Mouse (Mus musculus): Measurements from ENCODE around the gene Kat14. TPM values are rescaled to one million over a fixed set of nuclear protein-coding genes. Genes with fewer than 3 reads are reported as not detected.

The Kat14 gene
- total and polyA plus RNA-seq, 3 experiments, result 25.9 to 52.9 TPM; not detected in 1

DNA sequence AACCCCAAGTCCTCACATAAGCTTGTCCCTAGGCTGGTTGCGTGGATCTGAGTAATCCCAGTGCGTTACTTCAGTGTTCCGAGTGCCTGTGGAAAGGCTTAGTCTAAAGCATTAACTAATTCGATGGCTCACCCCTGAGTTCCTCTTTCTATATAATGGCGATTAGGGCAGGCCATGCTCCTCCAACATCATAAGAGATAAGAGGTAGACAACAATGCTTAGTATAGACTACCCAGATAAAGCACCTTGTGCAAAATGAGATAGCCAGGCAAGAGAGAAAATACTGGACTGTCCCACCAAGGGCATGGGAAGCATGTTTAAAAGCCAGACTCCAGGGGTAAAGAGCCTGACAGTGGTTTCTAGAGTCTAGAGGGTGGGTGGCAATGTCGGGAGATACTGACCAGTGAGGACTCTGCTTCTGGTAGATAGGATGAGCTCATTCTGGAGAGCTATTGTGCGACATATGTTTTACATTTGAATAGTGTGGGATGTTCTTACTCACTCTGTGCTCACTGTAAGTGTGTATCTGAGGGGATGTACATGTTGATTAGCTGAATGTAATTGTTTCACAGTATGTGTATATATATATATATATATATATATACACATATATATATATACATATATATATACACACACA lies 77.7 kb downstream of the Kat14 start:
- Histone ChIP-seq H3K36me3 (ENCODE audit: control insufficient read depth in 1 of 2, insufficient read depth in 2 of 2, low read length in 2 of 2) (peaks cover 0 to 2% of the 10 kb centered on the region in 2 experiments; a peak in 1 of 4 replicates), H3K4me1 (ENCODE audit: control insufficient read depth in 1 of 2, insufficient read depth in 2 of 2, low read length in 2 of 2) (peaks cover 0 to 2% of the 10 kb centered on the region in 2 experiments; a peak in 1 of 4 replicates), H3K79me2 (ENCODE audit: control insufficient read depth, insufficient read depth, low read length, poor library complexity) (no peaks in the 10 kb centered on the region), H3K27me3 (ENCODE audit: control insufficient read depth in 1 of 2, insufficient read depth in 2 of 2, low read length in 2 of 2) (peaks cover 0 to 1% of the 10 kb centered on the region in 2 experiments; a peak in 1 of 4 replicates), H3K9ac (ENCODE audit: control insufficient read depth, low read depth, low read length, poor library complexity, severe bottlenecking) (no peak overlapping the region), H3K27ac (ENCODE audit: control insufficient read depth, low read depth, low read length) (no peak overlapping the region), H3K4me3 (ENCODE audit: control insufficient read depth in 1 of 2, insufficient read depth in 1 of 2, low read depth in 2 of 2, low read length in 2 of 2) (no peak overlapping the region), H3K9me3 (replicated peaks; ENCODE audit: insufficient read depth, low read length) (no peaks in the 10 kb centered on the region)
- peak; percentile 11 for DNase-seq (ENCODE audit: low read depth, low spot score)
- TF ChIP-seq TCF12 (IDR thresholded peaks at IDR 0.05; ENCODE audit: low read depth, low read length) (peak; percentile 41; the same call in 1 of the 2 replicates), CHD1 (IDR thresholded peaks at IDR 0.05; ENCODE audit: low read depth, low read length) (no peak)

GRCm38 (mm10) chr2:144450378-144450777 lies 81.6 kb downstream of the Kat14 start:
- H3K9ac ChIP-seq (ENCODE audit: control insufficient read depth, low read depth, low read length, poor library complexity, severe bottlenecking), result no peak overlapping the region
- DNase-seq (ENCODE audit: low read depth, low spot score), result peak; percentile 64
- no peaks in the 10 kb centered on the region for H3K9me3 ChIP-seq (replicated peaks; ENCODE audit: insufficient read depth, low read length)
- peaks cover 0 to 2% of the 10 kb centered on the region in 2 experiments; a peak in 1 of 4 replicates for H3K36me3 ChIP-seq (ENCODE audit: control insufficient read depth in 1 of 2, insufficient read depth in 2 of 2, low read length in 2 of 2)
- peaks cover 0 to 2% of the 10 kb centered on the region in 2 experiments; a peak in 1 of 4 replicates for H3K27me3 ChIP-seq (ENCODE audit: control insufficient read depth in 1 of 2, insufficient read depth in 2 of 2, low read length in 2 of 2)
- H3K4me1 ChIP-seq (ENCODE audit: control insufficient read depth in 1 of 2, insufficient read depth in 2 of 2, low read length in 2 of 2), result peaks cover 0 to 2% of the 10 kb centered on the region in 2 experiments; a peak in 1 of 4 replicates
- no peak overlapping the region for H3K27ac ChIP-seq (ENCODE audit: control insufficient read depth, low read depth, low read length)
- H3K79me2 ChIP-seq (ENCODE audit: control insufficient read depth, insufficient read depth, low read length, poor library complexity), result no peaks in the 10 kb centered on the region
- no peak overlapping the region for H3K4me3 ChIP-seq (ENCODE audit: control insufficient read depth in 1 of 2, insufficient read depth in 1 of 2, low read depth in 2 of 2, low read length in 2 of 2)
- TF ChIP-seq GATA1 (IDR thresholded peaks at IDR 0.05; ENCODE audit: low read depth, low read length) (no peak), POLR2A (IDR thresholded peaks at IDR 0.05; ENCODE audit: control insufficient read depth in 1 of 2, insufficient read depth in 1 of 2, low read depth in 1 of 2, low read length in 2 of 2, poor library complexity in 1 of 2) (no peak), ZNF384 (IDR thresholded peaks at IDR 0.05; ENCODE audit: low read depth, low read length) (no peak), BHLHE40 (IDR thresholded peaks at IDR 0.05; ENCODE audit: borderline replicate concordance, low read depth, low read length) (no peak), RAD21 (IDR thresholded peaks at IDR 0.05; ENCODE audit: low read depth, low read length) (no peak), MXI1 (IDR thresholded peaks at IDR 0.05; ENCODE audit: low read depth, low read length) (no peak), EP300 (IDR thresholded peaks at IDR 0.05; ENCODE audit: low read depth in 1 of 2, low read length in 2 of 2) (peak; percentile 11 to 19; a peak in 1 of 4 replicates), MAX (IDR thresholded peaks at IDR 0.05; ENCODE audit: low read length) (peak; percentile 30; the same call in 1 of the 2 replicates), RCOR1 (IDR thresholded peaks at IDR 0.05; ENCODE audit: low read depth, low read length) (no peak), NELFE (IDR thresholded peaks at IDR 0.05; ENCODE audit: low read depth, low read length) (no peak), MEF2A (IDR thresholded peaks at IDR 0.05; ENCODE audit: extremely low read depth, insufficient replicate concordance, low read depth, low read length, poor library complexity, severe bottlenecking) (no peak), ELF1 (IDR thresholded peaks at IDR 0.05; ENCODE audit: low read depth, low read length) (no peak), MAZ (IDR thresholded peaks at IDR 0.05; ENCODE audit: low read depth, low read length) (no peak), HCFC1 (IDR thresholded peaks at IDR 0.05; ENCODE audit: low read depth, low read length) (no peak), TAL1 (IDR thresholded peaks at IDR 0.05; ENCODE audit: low read length) (no peak), CHD1 (IDR thresholded peaks at IDR 0.05; ENCODE audit: low read depth, low read length) (no peak), CHD2 (IDR thresholded peaks at IDR 0.05; ENCODE audit: low read length) (no peak), USF2 (IDR thresholded peaks at IDR 0.05; ENCODE audit: borderline replicate concordance in 1 of 2, insufficient read depth in 1 of 2, low read depth in 1 of 2, low read length in 2 of 2) (no peak), GABPA (IDR thresholded peaks at IDR 0.05; ENCODE audit: low read depth, low read length) (no peak), NRF1 (IDR thresholded peaks at IDR 0.05; ENCODE audit: insufficient read depth, low read depth, low read length, poor library complexity, severe bottlenecking) (no peak), SIN3A (IDR thresholded peaks at IDR 0.05; ENCODE audit: low read length) (no peak), ZMIZ1 (IDR thresholded peaks at IDR 0.05; ENCODE audit: low read depth, low read length) (no peak), MYC (IDR thresholded peaks at IDR 0.05; ENCODE audit: low read depth, low read length) (0 out of 2 replicates have a peak, but pooled peaks have one; percentile 35), ZKSCAN1 (IDR thresholded peaks at IDR 0.05; ENCODE audit: low read depth, low read length) (no peak), JUND (IDR thresholded peaks at IDR 0.05; ENCODE audit: low read depth, low read length) (no peak), ZC3H11A (IDR thresholded peaks at IDR 0.05; ENCODE audit: low read depth, low read length) (no peak), UBTF (IDR thresholded peaks at IDR 0.05; ENCODE audit: borderline replicate concordance, insufficient read depth, low read depth, low read length) (no peak), POLR2AphosphoS5 (IDR thresholded peaks at IDR 0.05; ENCODE audit: borderline replicate concordance, low read depth, low read length) (no peak), MAFK (IDR thresholded peaks at IDR 0.05; ENCODE audit: borderline replicate concordance, low read depth, low read length) (no peak)
